Mouse (Mus musculus) T-cell, adult 2 months (primary cell): ENCODE results near the gene Klk5.

Source experiments
- DNase-seq: peaks from one replicate; pipeline ENCODE4 v3.0.0; 2022; ENCODE audit warnings: low spot score

Klk5 gene

GRCm38 (mm10) chr7:43876444-43876843, 34.7 kb downstream of the Klk5 start:
- DNase-seq: no peak

GRCm38 (mm10) chr7:43878281-43878680, 36.5 kb downstream of the Klk5 start:
- DNase-seq: no peak

DNA sequence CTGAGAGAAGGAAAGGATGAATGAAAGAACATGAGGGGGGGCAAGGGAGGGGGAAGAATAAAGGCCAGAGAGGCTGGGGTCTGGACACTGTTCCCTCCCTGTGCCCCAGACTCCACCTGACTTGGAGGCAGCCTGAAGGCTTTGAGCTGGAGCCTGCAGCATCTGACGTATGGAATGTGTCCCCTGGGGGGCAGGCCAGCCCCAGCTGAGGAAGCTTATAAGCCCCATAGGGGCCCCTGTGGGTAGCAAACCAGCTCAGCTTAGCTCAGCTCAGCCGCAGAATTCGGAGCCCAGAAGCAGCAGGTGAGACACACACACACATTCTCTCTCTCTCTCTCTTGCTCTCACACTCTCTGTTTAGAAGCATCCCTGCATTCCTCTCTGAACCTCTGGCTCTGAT, 39.1 kb downstream of the Klk5 start, which contains the start of gene Klk4:
Gene Klk4, plus strand, starts transcription at position 249 of the 400 bp plus-strand sequence.
- DNase-seq: no peak

DNA sequence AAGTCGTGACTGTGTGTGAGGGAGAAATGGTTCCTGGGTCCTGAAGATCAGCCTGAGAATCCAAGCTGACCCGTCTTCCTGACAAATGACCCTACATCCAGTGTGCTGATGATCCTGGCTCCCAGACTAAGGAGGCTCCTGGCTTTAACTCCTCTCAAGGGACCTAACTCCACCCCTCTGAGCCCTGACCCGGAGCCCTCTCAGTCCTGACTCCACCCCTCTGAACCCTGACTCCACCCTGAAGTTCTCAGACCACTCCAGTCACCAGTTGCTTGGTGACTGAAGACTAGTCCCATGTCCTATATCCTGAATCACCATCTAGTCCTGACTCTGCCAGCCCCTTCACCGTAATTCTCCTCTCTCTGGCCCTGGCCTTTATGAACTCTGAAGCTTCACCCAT, 40.6 kb downstream of the Klk5 start:
- no peak for DNase-seq

DNA sequence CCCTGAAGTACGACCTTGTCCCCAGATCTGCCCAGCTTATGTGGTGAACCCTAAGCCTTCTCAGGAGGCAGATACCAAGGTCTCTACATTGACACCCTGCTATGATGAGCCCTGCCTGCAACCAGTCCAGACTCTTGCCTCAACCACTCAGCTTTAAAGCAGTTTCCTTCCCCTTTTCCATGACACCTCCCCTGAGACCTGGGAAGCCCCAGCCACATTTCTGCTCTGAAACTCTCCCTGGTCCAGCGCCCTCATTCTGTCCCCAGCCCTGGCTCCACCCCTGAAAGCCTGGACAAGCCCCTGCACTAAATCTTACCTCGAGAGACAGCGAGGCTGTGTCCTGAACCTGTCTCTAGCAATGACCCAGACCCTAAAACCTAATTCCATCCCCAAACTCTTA, 41.0 kb downstream of the Klk5 start:
- DNase-seq: no peak

DNA sequence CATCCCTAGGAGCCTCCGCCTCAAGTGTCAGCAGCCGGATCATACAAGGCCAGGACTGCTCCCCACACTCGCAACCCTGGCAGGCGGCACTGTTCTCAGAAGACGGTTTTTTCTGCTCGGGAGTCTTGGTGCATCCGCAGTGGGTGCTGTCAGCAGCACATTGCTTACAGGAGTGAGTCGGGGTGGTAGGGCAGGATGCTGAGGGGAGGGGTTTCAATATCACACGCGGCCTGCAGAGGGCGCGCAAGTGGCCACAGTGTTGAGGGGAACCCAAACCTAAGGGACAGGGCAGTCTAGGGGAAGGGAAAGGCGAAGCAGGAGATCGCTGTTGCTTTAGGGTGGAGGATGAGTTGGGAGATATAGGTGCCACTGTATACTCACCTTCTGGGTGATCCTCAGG, 41.8 kb downstream of the Klk5 start:
- peak; percentile 14 for DNase-seq

- no peak for DNase-seq
Measured at GRCm38 (mm10) chr7:43891365-43891764, 49.6 kb downstream of the Klk5 start.

DNA sequence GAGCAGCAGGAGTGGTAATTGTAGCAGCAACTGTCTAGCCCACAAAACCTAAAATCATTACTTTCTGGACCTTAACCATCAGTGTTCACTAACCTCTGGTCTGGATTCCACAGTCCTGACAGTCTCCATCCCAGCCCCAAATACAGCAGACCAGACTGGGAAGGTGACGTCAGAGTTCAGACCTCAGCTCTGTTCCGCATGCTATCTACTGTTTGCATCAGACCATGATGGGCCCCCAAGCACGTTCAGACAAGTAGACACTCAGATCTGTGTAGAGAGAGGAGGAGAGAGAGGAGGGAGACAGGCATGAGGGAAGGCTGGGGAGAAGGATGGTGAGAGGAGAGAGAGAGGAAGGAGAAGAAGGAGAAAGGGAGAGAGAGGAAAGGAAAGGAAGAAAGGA, 50.0 kb downstream of the Klk5 start:
- no peak for DNase-seq

GRCm38 (mm10) chr7:43894836-43895235, 53.1 kb downstream of the Klk5 start:
- peak; percentile 54 for DNase-seq
